Mouse (Mus musculus): ENCODE results near the gene Rbfox1. TPM values are rescaled to one million over a fixed set of nuclear protein-coding genes. Genes with fewer than 3 reads are reported as not detected.

Gene Rbfox1
- total RNA-seq, 2 experiments from 2014 or later, result 120 to 127 TPM

DNA sequence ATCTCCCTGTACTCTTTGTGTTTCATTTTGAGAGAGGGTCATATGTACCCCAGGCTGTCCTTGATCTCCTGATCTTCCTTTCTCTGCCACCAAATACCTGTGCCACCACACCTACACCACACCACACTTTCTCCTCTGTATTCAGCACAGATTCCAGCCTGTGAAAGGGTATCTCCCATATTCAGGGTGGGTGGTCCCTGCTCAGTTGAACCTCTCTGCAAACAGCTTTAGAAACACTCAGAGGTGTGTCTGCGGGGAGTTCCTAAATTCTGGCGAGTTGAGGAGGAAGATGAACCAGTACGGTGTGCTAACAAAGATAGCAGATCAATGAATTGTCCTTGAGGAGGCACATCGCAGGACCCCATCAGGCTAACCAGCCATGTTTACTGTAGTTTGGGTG is 1572.4 kb downstream of the Rbfox1 start:
- no peak for DNase-seq
- intact Hi-C loops (cut with DNase I; ENCODE audit: low total_unique reads), result no loop called here
